Mouse (Mus musculus): ENCODE measurements around the gene Birc6.

The Birc6 gene

GRCm38 (mm10) chr17:74527729-74528607 lies at the start of gene Birc6:
Gene Birc6, plus strand, starts transcription at chr17:74528295.
- DNase-seq (ENCODE audit: low read depth in 1 of 2, low spot score in 2 of 2) = peak; percentile 100

DNA sequence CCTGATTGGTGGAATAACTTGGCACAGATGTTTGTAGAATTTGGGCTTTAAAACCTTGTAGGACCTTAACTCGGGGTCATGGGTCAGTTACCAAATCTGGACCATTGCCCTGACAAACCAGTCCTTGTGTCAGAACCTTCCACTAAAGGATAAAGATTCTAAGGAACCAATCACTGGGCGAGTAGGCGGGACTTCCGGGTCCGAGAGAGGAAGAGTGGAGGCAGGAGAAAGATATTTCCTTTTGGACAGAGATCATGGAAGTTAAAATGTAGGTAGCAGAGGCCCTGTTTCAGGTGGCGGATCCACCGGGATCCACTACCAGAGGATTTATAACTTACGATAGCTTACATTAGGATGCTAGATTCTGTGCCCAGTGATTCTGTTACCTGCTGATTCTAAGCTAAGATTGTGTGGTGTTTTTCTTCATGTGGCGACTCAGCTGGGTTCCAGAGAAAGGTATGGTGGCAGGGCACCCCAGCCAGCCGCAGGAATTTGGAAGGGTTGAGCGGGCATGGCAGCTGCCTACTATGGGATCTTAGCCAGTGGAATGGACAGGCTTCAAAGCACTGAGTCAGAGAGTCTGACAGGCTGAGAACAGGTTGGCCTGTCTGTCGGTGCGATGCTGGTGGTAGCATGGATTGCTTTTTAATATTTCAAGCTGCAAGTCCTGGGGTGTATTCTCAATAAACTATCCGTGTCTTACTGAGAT lies 47.6 kb upstream of the Birc6 start:
- no peak for DNase-seq (ENCODE audit: low read depth in 1 of 2, low spot score in 2 of 2)

DNA sequence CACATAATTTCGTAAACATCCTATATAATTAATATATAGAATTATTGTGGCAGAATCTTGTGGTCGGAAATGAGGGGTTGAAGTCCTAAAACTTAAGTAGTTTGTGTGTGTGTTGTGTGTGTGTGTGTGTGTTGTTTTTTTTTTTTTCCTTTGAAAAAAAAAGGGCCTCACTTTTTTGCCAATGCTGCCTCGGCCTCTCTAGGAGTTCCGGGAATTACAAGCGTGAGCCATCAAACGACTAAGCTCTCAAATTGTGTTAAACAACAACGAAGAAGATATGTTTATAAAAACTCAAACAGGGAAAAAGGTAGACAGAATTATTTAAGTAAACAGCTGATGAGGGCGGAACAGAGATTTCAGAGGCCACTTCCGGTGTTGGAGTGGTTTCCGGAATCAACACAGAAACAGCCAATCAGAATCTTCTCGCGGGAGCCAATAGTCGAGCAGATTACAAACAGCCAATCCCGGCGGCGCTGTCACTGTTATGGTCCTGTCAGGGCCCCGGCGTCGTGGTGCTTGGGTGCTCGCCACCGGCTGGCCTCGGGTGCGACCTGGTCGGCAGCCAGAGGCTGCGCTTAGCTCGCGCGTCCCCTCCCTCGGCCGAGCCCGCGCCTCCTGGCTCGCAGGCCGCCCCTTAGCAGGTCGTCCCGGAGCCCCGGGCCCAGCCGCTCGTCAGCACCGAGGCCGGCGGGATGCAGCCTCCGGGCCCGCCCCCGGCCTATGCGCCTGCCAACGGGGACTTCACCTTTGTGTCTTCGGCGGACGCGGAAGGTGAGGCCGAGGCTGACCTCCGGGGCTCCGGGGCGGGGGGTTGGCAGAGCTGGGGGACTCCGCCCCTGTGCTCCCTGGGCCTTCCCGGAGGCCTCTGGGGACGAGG lies 38.8 kb upstream of the Birc6 start, which contains the start of gene Yipf4:
TSS of gene Yipf4 (plus strand) at position 470 of the 877 bp plus-strand sequence.
- peak; percentile 89 to 95 for DNase-seq (ENCODE audit: low read depth in 1 of 2, low spot score in 2 of 2)

DNA sequence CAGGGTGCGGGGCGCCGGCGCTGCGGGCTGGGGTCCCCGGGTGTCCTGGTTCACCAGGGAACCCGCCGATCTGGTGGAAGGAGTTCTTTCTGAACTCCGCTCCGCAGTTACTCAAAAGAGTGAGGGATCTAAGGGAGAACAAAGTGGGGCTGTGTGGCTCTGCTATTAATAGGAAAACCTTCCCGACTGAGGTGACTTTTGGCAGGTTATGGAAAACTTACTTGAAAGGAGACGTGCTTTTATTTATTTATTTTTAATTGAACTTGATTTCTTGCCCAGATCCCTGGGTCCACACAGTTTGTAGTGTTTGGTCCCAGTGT lies 38.2 kb upstream of the Birc6 start:
- no peak for DNase-seq (ENCODE audit: low read depth in 1 of 2, low spot score in 2 of 2)

DNA sequence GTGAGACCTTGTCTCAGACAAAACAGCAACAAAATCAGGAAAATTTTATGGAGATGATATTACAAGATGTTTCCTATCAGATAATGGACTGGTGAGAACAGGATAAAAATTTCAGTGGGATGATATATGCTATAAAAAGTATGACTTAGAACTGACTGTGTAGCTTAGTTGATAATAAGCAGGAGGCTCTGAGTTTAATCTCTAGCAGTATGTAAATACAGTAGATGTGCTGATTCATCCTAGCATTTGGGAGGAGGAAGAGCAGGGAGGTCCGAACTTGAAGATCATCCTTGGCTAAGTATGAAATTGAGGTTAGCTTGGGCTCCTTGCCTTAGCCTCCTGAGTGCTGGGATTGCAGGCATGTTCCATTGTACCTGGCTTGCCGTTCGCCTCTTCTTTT lies 36.5 kb upstream of the Birc6 start:
- no peak for DNase-seq (ENCODE audit: low read depth in 1 of 2, low spot score in 2 of 2)

- no peak for DNase-seq (ENCODE audit: low read depth in 1 of 2, low spot score in 2 of 2)
These were observed 27.9 kb upstream of the Birc6 start for GRCm38 (mm10) chr17:74500204-74500603.

GRCm38 (mm10) chr17:74501085-74501484 lies 27.0 kb upstream of the Birc6 start:
- no peak for DNase-seq (ENCODE audit: low read depth in 1 of 2, low spot score in 2 of 2)

DNA sequence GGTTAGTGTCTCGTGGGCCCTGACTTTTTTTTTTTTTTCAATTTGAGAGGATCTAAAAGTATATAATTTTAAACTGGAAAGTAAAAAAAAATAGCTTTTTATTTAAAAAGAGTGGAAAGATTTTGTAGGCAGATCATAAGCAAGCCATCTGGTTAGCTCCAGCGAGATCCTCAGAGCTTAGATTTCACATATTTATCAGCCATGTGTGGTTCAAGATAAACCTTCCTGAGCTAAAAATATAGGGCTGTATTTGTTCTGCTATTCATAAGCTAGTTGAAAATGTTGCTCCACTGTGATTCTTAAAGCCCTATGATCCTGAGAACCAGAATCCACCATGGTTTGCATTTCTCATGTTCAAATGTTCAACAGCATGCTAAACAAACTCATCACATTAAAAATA lies 20.2 kb upstream of the Birc6 start:
- no peak for DNase-seq (ENCODE audit: low read depth in 1 of 2, low spot score in 2 of 2)

DNA sequence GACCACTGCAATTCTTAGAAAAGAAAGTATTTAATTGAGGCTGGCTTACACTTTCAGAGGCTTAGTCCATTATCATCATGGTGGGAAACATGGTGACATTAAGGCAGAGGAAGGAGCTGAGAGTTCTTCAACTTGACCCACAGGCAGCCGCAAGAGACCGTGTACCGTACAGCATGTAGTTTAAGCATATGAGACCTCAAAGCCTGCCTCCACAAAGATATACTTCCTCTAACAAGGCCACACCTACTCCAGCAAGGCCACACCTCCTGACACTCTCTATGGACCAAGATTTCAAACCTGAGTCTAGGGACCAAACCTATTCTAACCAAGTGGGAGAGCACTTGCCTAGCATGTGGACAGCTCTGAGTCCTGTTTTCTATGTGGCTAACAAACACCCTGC lies 19.5 kb upstream of the Birc6 start:
- DNase-seq (ENCODE audit: low read depth in 1 of 2, low spot score in 2 of 2) = no peak

GRCm38 (mm10) chr17:74512308-74512707 lies 15.8 kb upstream of the Birc6 start:
- no peak for DNase-seq (ENCODE audit: low read depth in 1 of 2, low spot score in 2 of 2)

DNA sequence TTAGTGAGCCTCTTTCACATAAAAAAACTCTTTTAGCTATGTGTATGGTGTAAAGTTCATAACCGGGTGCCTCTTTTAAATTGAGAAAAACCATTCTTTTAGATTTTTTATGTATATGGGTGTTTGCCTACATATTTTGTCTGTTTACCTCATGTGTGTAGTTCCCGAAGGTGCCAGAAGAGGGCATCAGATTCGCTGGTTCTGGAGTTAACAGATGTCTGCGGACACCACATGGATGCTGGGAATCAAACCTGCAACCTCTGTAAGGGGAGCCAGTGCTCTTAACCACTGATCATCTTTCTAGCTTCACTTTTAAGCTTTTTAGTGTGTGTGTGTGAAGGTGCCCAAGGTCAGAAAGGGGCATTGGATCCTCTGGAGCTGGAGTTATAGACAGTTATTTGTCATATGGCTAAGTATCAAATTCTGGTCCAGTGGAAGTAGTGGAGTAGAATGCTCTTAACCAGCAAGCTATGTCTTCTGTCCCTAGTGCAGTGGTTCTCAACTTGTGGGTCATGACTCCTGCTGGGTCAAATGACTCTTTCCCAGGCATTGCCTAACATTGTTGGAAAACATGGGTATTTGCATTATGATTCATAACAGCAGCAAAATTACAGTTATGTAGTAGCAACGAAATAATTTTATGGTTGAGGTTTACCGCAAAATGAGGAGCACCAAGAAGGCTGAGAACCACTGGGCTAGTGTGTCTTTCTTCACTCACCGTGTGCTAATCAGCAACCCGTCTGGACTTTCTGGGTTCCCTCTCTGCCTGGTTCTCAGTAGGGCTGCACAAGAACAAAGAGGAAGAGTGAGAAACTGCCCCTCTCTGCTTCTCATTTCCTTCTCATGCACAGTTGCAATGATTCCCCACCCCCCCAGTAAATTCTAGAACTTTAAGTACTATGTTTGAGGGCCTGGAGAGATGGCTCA lies 5.0 kb upstream of the Birc6 start:
- no peak for DNase-seq (ENCODE audit: low read depth in 1 of 2, low spot score in 2 of 2)

DNA sequence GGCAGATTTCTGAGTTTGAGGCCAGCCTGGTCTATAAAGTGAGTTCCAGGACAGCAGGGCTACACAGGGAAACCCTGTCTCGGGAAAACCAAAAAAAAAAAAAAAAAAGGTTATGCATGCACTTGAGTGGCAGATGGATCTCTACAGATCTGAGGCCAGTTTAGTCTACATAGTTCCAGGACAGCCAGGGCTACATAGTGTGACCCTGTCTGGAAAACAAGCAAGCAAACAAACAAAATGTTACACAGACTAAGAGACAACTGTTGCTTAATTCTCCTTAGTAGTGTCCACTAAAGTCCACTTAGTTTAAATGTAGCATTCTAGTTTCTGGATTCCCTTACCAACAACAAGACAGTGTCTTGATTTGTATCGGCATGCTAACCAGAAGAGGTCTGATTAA lies 2.0 kb upstream of the Birc6 start:
- DNase-seq (ENCODE audit: low read depth in 1 of 2, low spot score in 2 of 2) = no peak

DNA sequence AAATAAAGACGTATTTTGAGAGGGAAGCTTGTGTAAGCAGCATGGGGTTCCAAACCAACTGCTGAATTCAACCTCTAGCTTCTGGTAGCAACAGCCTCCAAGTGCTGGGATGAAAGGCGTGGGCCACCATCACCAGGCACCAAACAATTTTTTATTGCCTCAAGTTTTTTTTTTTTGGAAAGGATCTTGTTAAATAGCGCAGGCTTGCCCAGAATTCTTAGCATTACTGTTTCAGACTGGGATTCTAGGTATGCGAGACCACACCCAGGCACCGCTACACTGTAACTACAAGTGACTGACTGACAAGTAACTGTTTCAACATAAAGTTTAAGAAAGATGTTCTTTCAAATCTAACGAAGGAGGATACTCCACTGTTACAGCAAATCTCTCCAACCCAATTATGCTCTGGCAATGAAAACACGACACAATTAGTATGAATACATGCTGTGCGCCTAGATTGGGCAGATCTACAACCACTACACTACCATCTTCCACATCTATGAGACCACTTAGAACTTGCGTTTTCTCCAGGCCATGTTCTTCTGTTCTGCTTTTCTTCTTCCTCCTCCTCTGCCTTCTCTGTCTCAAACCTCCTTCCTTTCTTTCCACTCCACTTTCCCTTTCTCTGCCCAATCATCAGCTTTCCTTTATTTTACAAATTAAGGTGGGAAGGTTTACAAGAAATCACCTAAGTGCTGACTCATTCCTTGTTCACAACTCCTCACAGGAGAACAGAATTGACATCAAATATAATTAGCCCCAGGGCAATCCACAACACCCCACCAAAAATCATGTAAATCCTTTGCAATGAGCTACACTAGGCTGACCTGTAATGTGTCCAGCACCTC lies 1.1 kb upstream of the Birc6 start:
- DNase-seq (ENCODE audit: low read depth in 1 of 2, low spot score in 2 of 2) = no peak

DNA sequence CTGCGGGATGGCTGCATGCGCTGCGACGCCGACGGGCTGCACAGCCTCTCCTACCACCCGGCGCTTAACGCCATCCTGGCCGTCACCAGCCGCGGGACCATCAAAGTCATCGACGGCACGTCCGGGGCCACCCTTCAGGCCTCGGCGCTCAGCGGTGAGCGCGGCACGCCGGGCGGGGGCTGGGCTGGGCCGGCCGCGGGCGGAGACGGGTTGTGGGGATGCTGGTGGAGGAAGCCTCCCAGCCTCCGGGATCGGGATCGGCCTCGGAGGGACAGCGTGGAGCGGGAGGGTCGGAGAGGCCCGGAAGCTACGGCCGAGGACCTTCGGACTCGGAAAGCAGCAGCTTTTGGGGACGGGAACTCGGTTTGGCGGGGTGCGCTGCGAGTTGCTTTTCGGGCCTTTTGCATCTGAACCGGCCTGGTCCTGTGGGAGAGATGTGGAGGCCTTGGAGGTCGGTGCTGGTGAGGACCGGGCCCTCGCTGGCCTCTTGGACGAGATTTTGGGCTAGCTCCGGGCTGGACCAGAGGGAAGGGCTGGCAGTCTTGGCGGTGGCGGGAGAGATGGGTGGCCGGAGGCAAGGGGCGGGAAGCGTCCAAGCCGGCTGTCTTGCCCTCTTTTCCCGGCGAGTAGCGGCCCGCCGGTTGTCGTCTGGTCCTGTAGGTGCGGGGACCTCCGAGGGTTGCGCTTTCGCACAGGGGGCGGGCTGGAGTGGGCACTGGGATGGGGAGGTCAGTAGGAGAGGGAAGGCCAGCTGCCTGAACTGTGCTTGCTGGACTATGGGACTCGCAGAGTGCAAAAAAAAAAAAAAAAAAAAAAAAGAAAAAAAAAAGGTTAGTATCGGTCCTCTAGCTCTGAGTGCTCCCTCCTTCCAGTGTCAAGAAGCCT lies 795 bp downstream of the Birc6 start:
- peak in 1 of 2 experiments; percentile 33 for DNase-seq (ENCODE audit: low read depth in 1 of 2, low spot score in 2 of 2)

DNA sequence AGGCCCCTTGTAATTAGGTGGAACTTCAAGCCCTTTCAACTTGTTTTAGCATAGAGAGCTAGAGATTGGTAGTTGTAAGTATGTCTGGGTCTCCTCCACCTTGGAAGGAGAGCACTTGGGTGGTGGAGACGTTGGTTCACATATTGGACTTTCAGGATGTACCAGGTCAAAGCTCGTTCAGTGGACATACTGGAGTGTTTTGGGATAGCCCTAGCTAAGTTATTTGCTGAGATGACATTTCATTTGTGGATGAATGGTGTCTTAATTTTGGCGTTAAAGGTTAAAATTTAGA lies 1.4 kb downstream of the Birc6 start:
- DNase-seq (ENCODE audit: low read depth in 1 of 2, low spot score in 2 of 2) = no peak

DNA sequence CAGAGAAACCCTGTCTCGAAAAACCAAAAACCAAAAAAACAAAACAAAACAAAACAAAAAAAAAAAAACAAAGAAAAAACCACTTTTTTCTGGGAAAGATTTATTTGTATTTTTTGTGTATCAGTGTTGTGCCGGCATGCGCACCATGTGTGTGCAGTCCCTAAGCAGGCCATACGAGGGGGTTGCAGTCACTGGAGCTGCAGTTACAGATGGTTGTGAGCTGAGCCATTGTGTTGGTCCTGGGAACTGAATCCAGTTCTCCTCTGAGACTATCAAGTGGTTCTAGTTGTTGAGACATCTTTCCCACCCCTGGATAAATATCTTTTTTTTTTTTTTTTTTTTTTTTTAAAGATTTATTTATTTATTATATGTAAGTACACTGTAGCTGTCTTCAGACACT lies 6.9 kb downstream of the Birc6 start:
- no peak for DNase-seq (ENCODE audit: low read depth in 1 of 2, low spot score in 2 of 2)

- no peak for DNase-seq (ENCODE audit: low read depth in 1 of 2, low spot score in 2 of 2)
These were observed 9.4 kb downstream of the Birc6 start for GRCm38 (mm10) chr17:74537526-74537925.

DNA sequence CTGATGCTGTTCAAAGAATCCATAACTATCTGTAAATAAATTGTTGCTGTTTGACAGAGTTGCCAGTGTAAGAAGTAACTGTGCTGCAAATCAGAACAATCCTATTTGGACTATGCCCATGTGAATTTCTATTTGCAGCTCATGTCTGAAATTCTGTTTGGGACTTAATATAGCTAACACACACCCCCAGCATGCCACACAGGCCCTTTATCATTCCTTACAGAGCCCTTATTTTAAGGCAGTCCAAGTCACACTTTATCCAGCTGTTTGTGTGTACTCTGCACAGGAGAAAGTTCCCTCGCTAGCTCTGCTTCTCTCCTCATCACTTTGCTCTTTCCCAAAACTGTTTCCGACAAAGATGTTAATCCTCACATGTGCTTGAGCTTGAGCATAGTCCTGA lies 15.5 kb downstream of the Birc6 start:
- DNase-seq (ENCODE audit: low read depth in 1 of 2, low spot score in 2 of 2) = no peak

- no peak for DNase-seq (ENCODE audit: low read depth in 1 of 2, low spot score in 2 of 2)
These were observed 26.0 kb downstream of the Birc6 start for GRCm38 (mm10) chr17:74554118-74554517.

Data from monocyte, adult 2 months (primary cell).